Mouse (Mus musculus): ENCODE measurements around the gene Fam169a. TPM values are rescaled to one million over a fixed set of nuclear protein-coding genes. Genes with fewer than 3 reads are reported as not detected.

Gene Fam169a
- total RNA-seq (2018; cell fraction: chromatin; rRNA removed) = not detected
- under 1 TPM in 3 of 26 experiments, not detected in 23; under 0.01 to 0.03 (median under 0.01) TPM for total RNA-seq (2018; cell fraction: cytosol; rRNA removed)
- total RNA-seq (2018; cell fraction: nucleus; rRNA removed) = under 1 TPM in 1 of 26 experiments, not detected in 25; 0.10 TPM
- 0.17 TPM in 1 of 3 replicates, not detected in the others for polyA plus RNA-seq (2018)

DNA sequence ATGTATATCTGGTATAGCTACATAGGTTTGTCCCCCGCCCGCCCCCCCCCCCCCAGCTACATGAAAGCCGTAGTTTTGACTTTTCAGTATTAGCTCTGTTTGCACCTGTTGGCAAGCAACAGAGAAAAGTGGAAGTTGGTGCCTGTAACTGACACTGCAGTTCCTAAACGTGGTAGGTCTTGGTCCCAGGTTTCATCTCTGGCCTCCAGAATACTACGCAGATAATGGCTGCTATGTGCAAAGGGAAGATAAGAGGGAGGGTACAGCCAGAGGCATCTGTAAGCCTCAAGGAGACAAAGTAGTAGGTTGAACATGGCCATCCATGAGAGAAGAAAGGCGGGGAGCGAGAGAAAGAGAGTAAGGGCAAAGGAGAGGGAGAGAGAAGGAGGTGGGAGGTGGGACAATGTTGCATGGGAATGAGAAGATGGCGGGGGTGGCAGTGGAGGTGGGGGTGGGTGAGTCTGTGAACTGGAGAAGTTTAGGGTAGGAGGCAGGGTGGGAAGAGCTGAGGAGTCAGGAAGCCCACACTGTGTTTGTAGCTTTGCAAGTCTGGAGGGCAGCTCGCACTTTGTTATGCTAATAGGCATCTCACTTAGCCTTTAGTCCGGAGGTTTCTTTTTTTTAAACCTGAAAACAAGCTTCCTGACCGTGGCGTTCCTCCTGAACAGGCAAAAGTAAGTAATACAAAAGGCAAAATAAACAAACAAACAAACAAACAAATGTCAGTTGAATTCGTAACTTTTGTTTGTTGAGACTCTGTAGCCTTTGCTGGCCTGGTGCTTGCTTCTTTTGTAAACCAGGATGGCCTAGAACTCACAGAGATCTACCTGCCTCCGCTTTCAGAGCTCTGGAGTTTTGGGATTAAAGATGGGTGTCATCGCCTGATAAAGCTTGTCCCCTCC, at the start of gene Fam169a:
Fam169a (plus strand) TSS at position 638 of the 902 bp plus-strand sequence.
- no peaks in the 10 kb centered on the region for H3K36me3 ChIP-seq (ENCODE audit: inconsistent target)
- no peak within 1 kb of the TSS for H3K27ac ChIP-seq
- H3K79me2 ChIP-seq (ENCODE audit: inconsistent target) = no peaks in the 10 kb centered on the region
- no peak within 1 kb of the TSS for H3K4me3 ChIP-seq (ENCODE audit: inconsistent target)
- WGBS (ENCODE audit: missing documents) = 76% methylated on average over 13 of the region's 15 CpGs

DNA sequence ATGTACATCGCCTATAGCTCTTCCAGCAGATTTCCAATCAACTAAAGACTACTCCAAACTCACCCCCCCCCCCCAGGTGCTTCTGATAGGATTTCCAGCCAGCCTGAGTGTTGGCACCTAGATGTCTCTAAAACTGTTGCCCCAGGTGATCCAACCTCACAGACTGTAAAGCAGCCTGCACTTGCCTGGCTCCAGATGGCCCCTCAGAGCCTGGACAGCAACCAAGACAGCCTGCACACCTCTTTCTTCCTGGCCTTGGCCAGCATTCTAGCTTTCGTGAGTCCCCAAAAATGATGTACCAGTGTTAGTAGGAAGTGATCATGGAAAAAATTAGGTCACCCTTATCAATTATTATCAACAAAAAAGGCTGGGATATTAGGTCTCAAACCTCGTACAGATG, 49.4 kb upstream of the Fam169a start:
- Histone ChIP-seq H3K4me3 (ENCODE audit: inconsistent target) (no peak overlapping the region), H3K79me2 (ENCODE audit: inconsistent target) (no peaks in the 10 kb centered on the region), H3K27ac (no peak overlapping the region), H3K36me3 (ENCODE audit: inconsistent target) (no peaks in the 10 kb centered on the region)
- 82% methylated on average over 3 of the region's 3 CpGs for WGBS (ENCODE audit: missing documents)

DNA sequence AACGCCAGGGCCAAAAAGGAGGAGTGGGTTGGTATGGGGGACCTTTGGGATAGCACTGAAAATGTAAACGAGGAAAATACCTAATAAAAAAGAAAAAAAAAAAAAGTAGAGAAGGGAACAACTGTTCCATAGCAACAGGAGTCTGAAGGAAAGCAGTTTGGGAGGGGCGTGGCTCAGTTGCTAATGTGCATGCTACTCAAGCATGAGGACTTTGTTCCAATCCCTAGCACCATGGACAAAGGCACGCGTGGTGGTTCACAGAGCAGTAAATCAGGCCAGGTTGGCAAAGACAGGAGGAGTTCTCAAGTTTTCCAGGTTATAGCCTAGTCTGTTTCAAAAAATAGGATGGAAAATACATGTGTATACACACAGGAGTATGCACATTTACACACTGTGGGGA, 47.0 kb upstream of the Fam169a start:
- 90% methylated on average over 4 of the region's 5 CpGs for WGBS (ENCODE audit: missing documents)
- no peak overlapping the region for H3K4me3 ChIP-seq (ENCODE audit: inconsistent target)
- no peaks in the 10 kb centered on the region for H3K79me2 ChIP-seq (ENCODE audit: inconsistent target)
- H3K27ac ChIP-seq = no peak overlapping the region
- no peaks in the 10 kb centered on the region for H3K36me3 ChIP-seq (ENCODE audit: inconsistent target)

- no peak overlapping the region for H3K27ac ChIP-seq
- H3K36me3 ChIP-seq (ENCODE audit: inconsistent target) = no peaks in the 10 kb centered on the region
- WGBS (ENCODE audit: missing documents) = 70% methylated on average over 4 of the region's 4 CpGs
- no peak overlapping the region for H3K4me3 ChIP-seq (ENCODE audit: inconsistent target)
- H3K79me2 ChIP-seq (ENCODE audit: inconsistent target) = no peaks in the 10 kb centered on the region
Observed at GRCm38 (mm10) chr13:97021906-97022305, 45.2 kb upstream of the Fam169a start.

DNA sequence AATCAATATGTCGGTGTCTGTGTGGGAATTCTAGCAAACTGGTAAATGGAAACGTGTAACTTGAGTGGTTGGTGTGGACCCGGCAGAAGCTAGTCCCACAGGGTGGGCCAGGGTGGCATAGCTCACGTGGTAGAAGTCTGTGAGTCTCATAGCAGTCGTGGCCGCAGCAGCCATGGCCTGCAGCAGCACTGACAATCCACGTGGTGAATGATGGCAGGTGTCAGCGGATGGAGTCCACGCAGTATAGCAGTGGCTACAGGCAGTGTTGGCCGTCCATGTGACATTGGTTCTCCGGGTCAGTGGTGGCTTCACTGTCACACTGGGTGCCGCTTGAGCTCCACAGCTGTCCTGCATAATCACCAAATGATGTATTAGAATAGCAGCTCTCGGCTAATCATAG, 37.0 kb upstream of the Fam169a start:
- no peak overlapping the region for H3K27ac ChIP-seq
- 93% methylated on average over 13 of the region's 13 CpGs for WGBS (ENCODE audit: missing documents)
- H3K4me3 ChIP-seq (ENCODE audit: inconsistent target) = no peak overlapping the region

DNA sequence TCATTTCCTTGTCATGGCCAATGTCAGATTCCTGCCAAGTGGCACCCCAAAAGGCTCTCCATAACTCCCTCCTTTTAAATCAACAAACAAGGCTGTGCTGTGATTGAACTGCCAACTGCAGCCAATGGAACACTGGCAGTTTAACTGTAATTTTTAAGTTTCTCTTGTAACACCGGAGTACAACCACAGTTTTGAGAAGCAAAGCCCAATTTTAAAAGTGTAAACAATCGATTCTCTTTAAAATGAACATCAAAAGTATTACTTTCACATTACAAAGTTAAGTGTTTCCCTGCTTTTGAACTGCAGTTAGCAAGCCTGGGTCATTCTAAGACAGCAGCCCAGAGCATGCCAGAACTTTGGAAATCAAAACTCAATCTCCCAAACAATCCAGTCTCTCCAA, 32.8 kb upstream of the Fam169a start, which contains the start of gene 1700029F12Rik:
1700029F12Rik (minus strand) TSS at position 101 of the 400 bp plus-strand sequence.
- Histone ChIP-seq H3K79me2 (ENCODE audit: inconsistent target) (no peaks in the 10 kb centered on the region), H3K27ac (no peak within 1 kb of the TSS), H3K36me3 (ENCODE audit: inconsistent target) (no peaks in the 10 kb centered on the region), H3K4me3 (ENCODE audit: inconsistent target) (no peak within 1 kb of the TSS)
- 94% methylated on average over 2 of the region's 2 CpGs for WGBS (ENCODE audit: missing documents)

More for the DNA sequence above, 37.0 kb upstream of the Fam169a start:
- Histone ChIP-seq H3K79me2 (ENCODE audit: inconsistent target) (no peaks in the 10 kb centered on the region), H3K36me3 (ENCODE audit: inconsistent target) (no peaks in the 10 kb centered on the region)

GRCm38 (mm10) chr13:97051158-97051557, 15.9 kb upstream of the Fam169a start:
- Histone ChIP-seq H3K27ac (no peak overlapping the region), H3K36me3 (ENCODE audit: inconsistent target) (no peaks in the 10 kb centered on the region), H3K79me2 (ENCODE audit: inconsistent target) (no peaks in the 10 kb centered on the region), H3K4me3 (ENCODE audit: inconsistent target) (no peak overlapping the region)
- 91% methylated on average over 6 of the region's 6 CpGs for WGBS (ENCODE audit: missing documents)

GRCm38 (mm10) chr13:97052667-97053066, 14.4 kb upstream of the Fam169a start:
- Histone ChIP-seq H3K79me2 (ENCODE audit: inconsistent target) (no peaks in the 10 kb centered on the region), H3K36me3 (ENCODE audit: inconsistent target) (no peaks in the 10 kb centered on the region), H3K4me3 (ENCODE audit: inconsistent target) (no peak overlapping the region), H3K27ac (no peak overlapping the region)
- 13% methylated on average over 11 of the region's 11 CpGs for WGBS (ENCODE audit: missing documents)

DNA sequence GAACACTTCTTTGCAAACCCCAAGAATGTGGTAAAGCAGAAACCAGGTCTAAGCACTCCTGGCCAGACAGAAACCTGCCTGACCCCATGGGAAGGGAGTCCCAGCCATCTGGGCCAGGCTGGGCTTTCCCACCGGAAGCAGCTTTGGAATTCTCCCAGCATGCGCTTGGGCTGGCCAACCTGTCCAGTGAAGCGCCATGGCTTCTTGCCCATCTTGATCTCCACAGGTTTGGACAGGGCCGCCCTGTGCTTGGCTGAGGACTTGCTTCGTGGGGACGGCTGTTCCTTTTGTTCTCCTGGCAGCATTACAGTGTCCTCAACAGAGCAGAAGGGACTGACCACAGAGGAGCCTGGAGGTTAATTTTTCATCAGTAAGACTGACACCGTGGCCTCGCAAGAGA, 13.2 kb upstream of the Fam169a start:
- H3K4me3 ChIP-seq (ENCODE audit: inconsistent target) = no peak overlapping the region
- no peaks in the 10 kb centered on the region for H3K36me3 ChIP-seq (ENCODE audit: inconsistent target)
- WGBS (ENCODE audit: missing documents) = 65% methylated on average over 8 of the region's 8 CpGs
- no peak overlapping the region for H3K27ac ChIP-seq
- H3K79me2 ChIP-seq (ENCODE audit: inconsistent target) = no peaks in the 10 kb centered on the region

DNA sequence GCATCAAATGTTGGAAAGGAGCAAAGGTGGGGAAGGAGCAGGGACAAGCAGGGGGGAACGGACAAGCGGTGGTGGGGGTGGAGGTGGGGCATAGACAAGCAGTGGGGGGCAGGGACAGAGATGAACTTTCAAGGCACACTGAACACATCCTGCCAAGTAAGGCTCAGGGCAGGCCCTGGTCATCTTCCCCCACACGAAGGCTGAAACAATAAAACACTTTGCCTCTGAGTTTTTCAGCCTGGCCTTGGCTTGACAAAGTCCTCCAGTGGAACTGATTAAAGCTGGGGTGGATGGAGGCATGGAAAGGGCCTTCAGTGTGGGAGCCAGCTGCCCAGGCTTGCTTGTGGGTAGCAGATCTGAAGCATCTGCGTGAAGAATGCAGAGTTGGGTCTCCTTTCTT, 9.3 kb upstream of the Fam169a start:
- Histone ChIP-seq H3K79me2 (ENCODE audit: inconsistent target) (no peaks in the 10 kb centered on the region), H3K4me3 (ENCODE audit: inconsistent target) (no peak overlapping the region), H3K27ac (no peak overlapping the region), H3K36me3 (ENCODE audit: inconsistent target) (no peaks in the 10 kb centered on the region)
- 97% methylated on average over 4 of the region's 4 CpGs for WGBS (ENCODE audit: missing documents)

DNA sequence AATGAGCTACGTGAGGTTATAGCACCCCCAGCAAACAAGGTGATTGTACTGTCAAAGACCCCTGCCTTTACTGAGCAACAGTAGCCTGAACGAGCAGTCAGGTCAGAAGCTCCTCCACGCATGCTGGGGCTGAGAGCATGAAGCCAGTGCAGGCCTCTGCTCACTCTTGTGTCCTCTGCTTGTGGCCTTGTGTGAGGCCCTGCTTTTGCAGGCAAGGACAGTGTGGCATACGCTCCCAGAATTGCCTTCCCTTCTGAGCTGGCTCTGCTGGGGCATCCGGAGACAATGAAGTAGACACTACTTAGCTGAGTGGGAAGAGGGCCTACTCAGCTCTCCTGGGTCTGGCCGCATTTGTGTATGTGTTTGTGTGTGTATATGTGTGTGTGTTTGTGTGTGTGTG, 7.3 kb upstream of the Fam169a start:
- Histone ChIP-seq H3K4me3 (ENCODE audit: inconsistent target) (no peak overlapping the region), H3K79me2 (ENCODE audit: inconsistent target) (no peaks in the 10 kb centered on the region), H3K36me3 (ENCODE audit: inconsistent target) (no peaks in the 10 kb centered on the region), H3K27ac (no peak overlapping the region)
- WGBS (ENCODE audit: missing documents) = 96% methylated on average over 6 of the region's 6 CpGs

DNA sequence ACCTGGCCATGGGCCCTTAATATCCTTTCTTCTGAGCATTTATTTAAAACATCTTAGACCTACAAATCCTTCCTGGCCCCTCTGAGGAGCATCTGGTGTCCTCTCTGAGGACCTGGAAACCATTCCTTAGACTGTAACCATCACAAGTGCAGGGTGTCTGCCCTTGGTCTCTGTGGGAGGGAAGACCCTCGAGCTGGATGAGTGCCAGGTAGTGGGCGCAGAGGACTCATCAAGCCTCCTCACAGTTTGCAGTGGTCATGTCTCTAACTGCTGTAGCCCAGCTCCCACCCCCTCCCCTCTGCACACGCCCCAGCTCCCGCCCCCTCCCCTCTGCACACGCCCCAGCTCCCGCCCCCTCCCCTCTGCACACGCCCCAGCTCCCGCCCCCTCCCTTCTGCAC, 6.8 kb upstream of the Fam169a start:
- H3K36me3 ChIP-seq (ENCODE audit: inconsistent target) = no peaks in the 10 kb centered on the region
- 86% methylated on average over 2 of the region's 8 CpGs for WGBS (ENCODE audit: missing documents)
- H3K4me3 ChIP-seq (ENCODE audit: inconsistent target) = no peak overlapping the region
- no peak overlapping the region for H3K27ac ChIP-seq
- H3K79me2 ChIP-seq (ENCODE audit: inconsistent target) = no peaks in the 10 kb centered on the region

DNA sequence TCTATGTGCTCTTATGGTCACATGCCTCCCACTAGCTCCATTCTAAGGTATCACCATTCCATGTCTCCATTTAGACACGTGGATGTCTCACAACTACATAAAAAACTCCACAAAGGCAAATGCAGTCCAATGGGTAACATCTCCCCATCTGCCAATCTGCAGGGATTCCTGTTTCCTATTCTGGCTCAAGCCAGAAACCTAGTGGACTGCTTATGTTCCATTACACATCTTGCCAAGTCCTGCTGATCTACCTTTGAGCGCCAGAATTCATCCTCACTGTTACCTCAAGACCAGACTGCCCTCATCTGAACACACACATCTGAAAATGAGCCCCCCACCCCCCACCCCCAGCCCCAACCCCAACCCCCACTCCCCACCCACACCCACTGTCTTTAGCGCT, 4.9 kb upstream of the Fam169a start:
- Histone ChIP-seq H3K36me3 (ENCODE audit: inconsistent target) (no peaks in the 10 kb centered on the region), H3K27ac (no peak overlapping the region), H3K4me3 (ENCODE audit: inconsistent target) (no peak overlapping the region), H3K79me2 (ENCODE audit: inconsistent target) (no peaks in the 10 kb centered on the region)
- 92% methylated on average over 3 of the region's 3 CpGs for WGBS (ENCODE audit: missing documents)

GRCm38 (mm10) chr13:97063431-97063830, 3.7 kb upstream of the Fam169a start:
- 4% methylated on average over 2 of the region's 2 CpGs for WGBS (ENCODE audit: missing documents)
- no peak overlapping the region for H3K27ac ChIP-seq

DNA sequence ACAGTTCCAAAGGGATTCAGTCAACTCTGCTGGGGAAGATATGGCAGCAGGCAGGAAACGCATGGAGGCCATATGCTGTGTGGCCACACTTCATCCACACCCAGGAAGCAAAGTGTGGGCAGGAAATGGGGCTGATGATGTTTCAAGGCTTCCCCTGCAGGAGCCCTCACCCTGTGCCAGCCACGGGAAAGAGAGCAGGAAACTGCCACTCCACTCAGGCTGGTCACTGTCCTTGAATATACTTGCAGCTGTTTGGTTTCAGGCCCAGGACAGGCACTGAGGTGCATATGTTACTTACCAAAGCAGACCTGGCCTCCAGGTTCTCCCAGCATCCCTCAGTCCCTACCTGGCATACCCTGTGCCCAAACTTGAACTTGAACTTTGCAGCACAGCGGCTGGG, 2.7 kb upstream of the Fam169a start:
- no peak overlapping the region for H3K27ac ChIP-seq
- WGBS (ENCODE audit: missing documents) = 39% methylated on average over 3 of the region's 3 CpGs
- H3K4me3 ChIP-seq (ENCODE audit: inconsistent target) = no peak overlapping the region
- H3K36me3 ChIP-seq (ENCODE audit: inconsistent target) = no peaks in the 10 kb centered on the region
- H3K79me2 ChIP-seq (ENCODE audit: inconsistent target) = no peaks in the 10 kb centered on the region

More at GRCm38 (mm10) chr13:97063431-97063830, 3.7 kb upstream of the Fam169a start:
- no peaks in the 10 kb centered on the region for H3K79me2 ChIP-seq (ENCODE audit: inconsistent target)
- no peaks in the 10 kb centered on the region for H3K36me3 ChIP-seq (ENCODE audit: inconsistent target)
- no peak overlapping the region for H3K4me3 ChIP-seq (ENCODE audit: inconsistent target)

Measured in macrophage (primary cell).